Mouse (Mus musculus) cortical plate, adult 2 months (tissue): ENCODE measurements around the gene Atp5d.

Experiments
- CTCF ChIP-seq: fragments of 200-500 bp; IDR thresholded peaks from 2 replicates; pipeline ENCODE4 v1.5.1; 2011; ENCODE audit warnings: mild to moderate bottlenecking, control low read depth, low read length; ENCODE audit not compliant: insufficient read depth; ENCODE audit errors: extremely low read depth
- POLR2A ChIP-seq: fragments of 200-500 bp; IDR thresholded peaks from 2 replicates; pipeline ENCODE4 v1.6.1; 2011; ENCODE audit warnings: mild to moderate bottlenecking, low read length, control low read depth; ENCODE audit not compliant: insufficient read depth; ENCODE audit errors: extremely low read depth

DNA sequence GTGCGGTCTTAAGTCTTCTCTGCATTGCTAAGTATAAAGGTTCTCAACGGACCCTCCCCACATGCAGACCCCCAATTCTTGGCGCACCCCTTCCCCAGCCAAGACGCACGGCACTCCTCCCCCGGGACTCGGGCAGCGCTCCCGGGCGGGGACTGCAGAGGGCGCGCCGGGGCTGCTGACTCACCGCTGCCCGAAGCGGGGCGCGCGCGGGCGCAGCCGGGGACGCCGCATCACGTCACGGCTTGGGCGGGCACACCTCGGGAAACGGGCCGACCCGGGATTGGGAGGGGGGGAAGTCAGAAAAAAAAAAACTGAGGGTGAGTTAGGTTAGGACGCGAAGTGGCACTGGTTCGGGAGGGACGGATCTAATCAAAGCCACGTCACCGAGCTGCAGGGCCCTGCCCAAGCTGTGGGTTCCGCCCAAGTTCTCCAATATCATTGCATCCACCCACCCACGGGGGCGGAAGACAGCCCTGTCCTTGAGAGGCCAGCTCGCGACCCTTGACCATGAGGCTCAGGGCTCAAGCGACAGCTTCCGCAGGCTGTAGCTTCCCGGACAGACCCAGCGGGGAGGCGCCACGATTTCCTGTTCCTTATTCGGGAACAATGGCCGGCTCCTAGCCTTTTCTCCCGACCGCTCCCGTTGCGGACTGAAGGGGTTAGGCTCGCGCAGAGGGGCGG is 10.3 kb downstream of the Atp5d start:
- TF ChIP-seq CTCF (peak; percentile 32; the same call in 1 of the 2 replicates), POLR2A (no peak)
